Mouse (Mus musculus) olfactory bulb, adult 2 months (tissue): ENCODE data around the gene Adk.

Source experiments
- CTCF ChIP-seq: fragments of 200-500 bp; IDR thresholded peaks from 2 replicates; pipeline ENCODE4 v1.5.1; 2012; ENCODE audit warnings: low read depth, mild to moderate bottlenecking, low read length, moderate library complexity; ENCODE audit not compliant: insufficient read depth
- POLR2A ChIP-seq: fragments of 200-500 bp; IDR thresholded peaks from 2 replicates; pipeline ENCODE4 v1.6.1; 2012; ENCODE audit warnings: mild to moderate bottlenecking, low read depth, low read length, moderate library complexity; ENCODE audit not compliant: insufficient read depth

- no peak for TF ChIP-seq CTCF
- no peak for TF ChIP-seq POLR2A
These were observed 49.2 kb downstream of the Adk start for GRCm38 (mm10) chr14:21101562-21101961.
